Mouse (Mus musculus) frontal cortex, postnatal 25 days (tissue): ENCODE measurements around the gene Tmem179b.
A peak's percentile ranks its signal among the peaks of the same experiment; 100 is the strongest.

Source experiments
- DNase-seq, 2 experiments: peaks; one replicate each; pipeline ENCODE4 v3.0.0; 2022; ENCODE audit warnings: low spot score in 2 of 2

The Tmem179b gene

GRCm38 (mm10) chr19:8786008-8786781 is 11.9 kb upstream of the Tmem179b start, which contains the start of gene Taf6l:
Gene Taf6l (minus strand): TSS chr19:8786417.
- peak; percentile 84 for DNase-seq

GRCm38 (mm10) chr19:8774951-8775421 is 719 bp upstream of the Tmem179b start:
- no peak for DNase-seq

- DNase-seq = no peak
Observed at GRCm38 (mm10) chr19:8773409-8773808, 858 bp downstream of the Tmem179b start.

GRCm38 (mm10) chr19:8772996-8773395 is 1.3 kb downstream of the Tmem179b start:
- DNase-seq = no peak

- DNase-seq = peak; percentile 59 to 73
Observed at GRCm38 (mm10) chr19:8770567-8771270, 3.5 kb downstream of the Tmem179b start, which contains the start of gene Tmem223. Gene Tmem223 (plus strand): TSS chr19:8770996.

GRCm38 (mm10) chr19:8765562-8765961 is 8.7 kb downstream of the Tmem179b start:
- no peak for DNase-seq

- no peak for DNase-seq
Observed at GRCm38 (mm10) chr19:8763276-8763675, 11.0 kb downstream of the Tmem179b start.

GRCm38 (mm10) chr19:8760757-8761156 is 13.5 kb downstream of the Tmem179b start:
- no peak for DNase-seq

- DNase-seq = no peak
Observed at GRCm38 (mm10) chr19:8758899-8759298, 15.4 kb downstream of the Tmem179b start.

- no peak for DNase-seq
Observed at GRCm38 (mm10) chr19:8757471-8757998, 16.7 kb downstream of the Tmem179b start.

- DNase-seq = peak; percentile 81 to 85
Observed at GRCm38 (mm10) chr19:8756635-8757387, 17.5 kb downstream of the Tmem179b start, which contains the start of gene Nxf1. Gene Nxf1 (plus strand): TSS chr19:8757073.

- DNase-seq = no peak
Observed at GRCm38 (mm10) chr19:8755652-8756051, 18.6 kb downstream of the Tmem179b start.

- DNase-seq = no peak
Observed at GRCm38 (mm10) chr19:8747368-8747767, 26.9 kb downstream of the Tmem179b start.

- no peak for DNase-seq
Observed at GRCm38 (mm10) chr19:8745382-8745781, 28.9 kb downstream of the Tmem179b start.

- no peak for DNase-seq
Observed at GRCm38 (mm10) chr19:8742176-8742575, 32.1 kb downstream of the Tmem179b start.

- peak; percentile 89 to 92 for DNase-seq
Observed at GRCm38 (mm10) chr19:8741243-8741869, 32.9 kb downstream of the Tmem179b start, which contains the start of gene Stx5a. Gene Stx5a (plus strand): TSS chr19:8741413.

GRCm38 (mm10) chr19:8740603-8741002 is 33.7 kb downstream of the Tmem179b start, which contains the start of gene 1700092M07Rik:
Gene 1700092M07Rik (plus strand): TSS chr19:8740718.
- DNase-seq = no peak

- no peak for DNase-seq
Observed at GRCm38 (mm10) chr19:8739646-8740045, 34.6 kb downstream of the Tmem179b start.

- no peak for DNase-seq
Observed at GRCm38 (mm10) chr19:8738911-8739310, 35.4 kb downstream of the Tmem179b start.

GRCm38 (mm10) chr19:8736160-8736467 is 38.2 kb downstream of the Tmem179b start:
- DNase-seq = no peak
